Mouse (Mus musculus): ENCODE measurements at regions not wholly inside any gene's neighbourhood (a gene's known extent, or its start where the extent isn't known, plus 50 kb on each side); places are given as distances from the start of the nearest gene placed in this dataset.

- peaks cover 3% of the 10 kb centered on the region; the same call in 1 of the 2 replicates for H3K27me3 ChIP-seq (ENCODE audit: control insufficient read depth, insufficient read depth, low read length)
- no peak overlapping the region for H3K9ac ChIP-seq (ENCODE audit: low read depth, low read length)
- H3K9me3 ChIP-seq (replicated peaks; ENCODE audit: control insufficient read depth, low read length), result no peaks in the 10 kb centered on the region; the same call in 1 of the 2 replicates
- peak; percentile 66; the same call in 1 of the 2 replicates for ATAC-seq (replicated peaks; ENCODE audit: insufficient number of reproducible peaks, low FRiP score, low TSS enrichment)
- peaks cover 14% of the 10 kb centered on the region for H3K4me1 ChIP-seq (ENCODE audit: control insufficient read depth, insufficient read depth, low read length)
- peak overlapping the region; percentile 50; the same call in 1 of the 2 replicates for H3K27ac ChIP-seq (ENCODE audit: low read depth, low read length)
- H3K4me2 ChIP-seq, result no peak overlapping the region
- no peaks in the 10 kb centered on the region for H3K36me3 ChIP-seq (ENCODE audit: control insufficient read depth, insufficient read depth, low read length)
- WGBS (ENCODE audit: insufficient replicate concordance), result 11% methylated on average over 6 of the region's 6 CpGs
- no peak overlapping the region for H3K4me3 ChIP-seq (ENCODE audit: low read depth, low read length)
These were observed 196.9 kb downstream of the Sox9 start for GRCm38 (mm10) chr11:112978884-112979283.

- 50% methylated on average over 10 of the region's 10 CpGs for WGBS (ENCODE audit: insufficient replicate concordance)
- no peak for ATAC-seq (replicated peaks; ENCODE audit: insufficient number of reproducible peaks, low FRiP score, low TSS enrichment)
- no peak overlapping the region for H3K9ac ChIP-seq (ENCODE audit: low read depth, low read length)
These were observed 197.4 kb downstream of the Sox9 start for GRCm38 (mm10) chr11:112979413-112979812.

GRCm38 (mm10) chr11:112982165-112982801, 200.3 kb downstream of the Sox9 start:
- Histone ChIP-seq H3K9ac (ENCODE audit: low read depth, low read length) (no peak overlapping the region), H3K27me3 (ENCODE audit: control insufficient read depth, insufficient read depth, low read length) (peaks cover 3% of the 10 kb centered on the region; the same call in 1 of the 2 replicates), H3K27ac (ENCODE audit: low read depth, low read length) (no peak overlapping the region), H3K4me3 (ENCODE audit: low read depth, low read length) (no peak overlapping the region), H3K4me2 (no peak overlapping the region), H3K4me1 (ENCODE audit: control insufficient read depth, insufficient read depth, low read length) (peaks cover 14% of the 10 kb centered on the region), H3K9me3 (replicated peaks; ENCODE audit: control insufficient read depth, low read length) (no peaks in the 10 kb centered on the region), H3K36me3 (ENCODE audit: control insufficient read depth, insufficient read depth, low read length) (no peaks in the 10 kb centered on the region)
- 65% methylated on average over 11 of the region's 11 CpGs for WGBS (ENCODE audit: insufficient replicate concordance)
- no peak for ATAC-seq (replicated peaks; ENCODE audit: insufficient number of reproducible peaks, low FRiP score, low TSS enrichment)

More at GRCm38 (mm10) chr11:112979413-112979812, 197.4 kb downstream of the Sox9 start:
- peaks cover 14% of the 10 kb centered on the region for H3K4me1 ChIP-seq (ENCODE audit: control insufficient read depth, insufficient read depth, low read length)
- H3K9me3 ChIP-seq (replicated peaks; ENCODE audit: control insufficient read depth, low read length), result no peaks in the 10 kb centered on the region; the same call in 1 of the 2 replicates
- no peak overlapping the region for H3K4me2 ChIP-seq
- H3K27ac ChIP-seq (ENCODE audit: low read depth, low read length), result peak overlapping the region; percentile 43; the same call in 1 of the 2 replicates
- H3K27me3 ChIP-seq (ENCODE audit: control insufficient read depth, insufficient read depth, low read length), result peaks cover 3% of the 10 kb centered on the region; the same call in 1 of the 2 replicates
- H3K4me3 ChIP-seq (ENCODE audit: low read depth, low read length), result no peak overlapping the region
- H3K36me3 ChIP-seq (ENCODE audit: control insufficient read depth, insufficient read depth, low read length), result no peaks in the 10 kb centered on the region

DNA sequence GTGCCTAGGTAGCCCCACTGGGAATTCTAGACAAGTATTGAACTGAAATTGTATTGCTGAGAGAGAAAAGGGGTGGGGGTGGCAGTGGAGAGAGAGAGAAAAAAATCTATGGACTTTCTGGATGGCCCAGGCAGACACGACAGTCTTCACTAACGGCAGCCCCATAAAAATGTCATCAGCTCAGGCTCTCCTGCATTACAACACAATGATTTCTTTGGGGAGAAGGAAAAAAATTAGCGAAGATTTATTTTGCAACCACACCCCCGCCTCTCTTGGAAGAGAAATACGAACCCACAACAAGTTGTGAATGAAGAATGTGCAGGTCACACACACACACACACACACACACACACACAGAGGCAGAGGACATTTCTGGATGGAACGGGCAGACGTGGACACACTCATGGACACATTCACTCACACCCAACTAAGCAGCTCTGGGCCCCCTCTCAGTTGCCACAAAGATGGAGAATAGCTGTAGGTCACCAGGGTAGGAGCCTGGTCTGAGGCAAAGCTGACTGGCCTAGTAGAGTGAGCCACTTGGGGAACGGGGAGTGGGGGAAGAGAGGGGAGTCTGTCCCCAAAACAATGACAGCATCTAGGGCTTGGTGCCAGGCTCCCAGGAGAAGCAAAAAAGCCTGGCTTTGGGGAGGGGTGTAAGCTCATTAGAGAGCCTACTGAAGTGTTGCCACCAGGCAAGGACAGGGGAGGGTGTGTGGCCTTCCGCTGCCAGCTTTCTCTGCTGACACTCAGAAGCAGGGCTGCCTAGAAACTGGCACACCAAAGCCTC, 201.0 kb downstream of the Sox9 start:
- peaks cover 7% of the 10 kb centered on the region; the same call in 1 of the 2 replicates for H3K27me3 ChIP-seq (ENCODE audit: control insufficient read depth, insufficient read depth, low read length)
- no peak overlapping the region for H3K4me2 ChIP-seq
- H3K9me3 ChIP-seq (replicated peaks; ENCODE audit: control insufficient read depth, low read length), result no peaks in the 10 kb centered on the region
- no peak overlapping the region for H3K9ac ChIP-seq (ENCODE audit: low read depth, low read length)
- ATAC-seq (replicated peaks; ENCODE audit: insufficient number of reproducible peaks, low FRiP score, low TSS enrichment), result no peak
- H3K4me1 ChIP-seq (ENCODE audit: control insufficient read depth, insufficient read depth, low read length), result peaks cover 11% of the 10 kb centered on the region
- WGBS (ENCODE audit: insufficient replicate concordance), result 64% methylated on average over 9 of the region's 9 CpGs
- H3K4me3 ChIP-seq (ENCODE audit: low read depth, low read length), result no peak overlapping the region
- H3K27ac ChIP-seq (ENCODE audit: low read depth, low read length), result no peak overlapping the region
- H3K36me3 ChIP-seq (ENCODE audit: control insufficient read depth, insufficient read depth, low read length), result no peaks in the 10 kb centered on the region

DNA sequence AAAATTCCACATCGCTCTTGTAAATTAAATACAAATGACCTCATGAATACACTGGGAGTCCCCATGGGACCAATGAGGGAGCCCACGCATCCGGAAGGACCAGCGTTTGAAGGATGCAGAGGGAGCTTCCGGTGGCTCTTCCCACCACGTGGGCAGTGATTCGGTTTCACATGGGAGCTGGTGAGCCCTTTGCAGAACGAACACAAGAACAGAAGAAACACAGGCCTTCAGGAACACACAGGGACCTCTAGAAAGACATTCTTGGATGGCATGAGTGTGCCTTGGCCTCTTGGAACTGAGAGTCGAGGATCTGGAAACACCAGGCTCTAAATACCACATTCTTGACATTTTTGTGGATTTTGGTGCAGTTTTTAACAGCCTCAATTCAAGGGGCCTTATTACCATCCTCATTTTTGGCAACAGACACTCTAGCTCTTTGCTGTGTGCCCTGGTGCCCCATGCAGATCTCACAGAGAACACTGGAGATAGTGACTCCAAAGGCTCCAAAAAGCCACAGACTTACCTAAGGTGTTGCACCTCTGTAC, 204.1 kb downstream of the Sox9 start:
- H3K36me3 ChIP-seq (ENCODE audit: control insufficient read depth, insufficient read depth, low read length), result no peaks in the 10 kb centered on the region
- no peak overlapping the region for H3K4me3 ChIP-seq (ENCODE audit: low read depth, low read length)
- WGBS (ENCODE audit: insufficient replicate concordance), result 78% methylated on average over 9 of the region's 9 CpGs
- no peaks in the 10 kb centered on the region for H3K9me3 ChIP-seq (replicated peaks; ENCODE audit: control insufficient read depth, low read length)
- H3K4me2 ChIP-seq, result no peak overlapping the region
- H3K27me3 ChIP-seq (ENCODE audit: control insufficient read depth, insufficient read depth, low read length), result peaks cover 7% of the 10 kb centered on the region; the same call in 1 of the 2 replicates
- no peak overlapping the region for H3K9ac ChIP-seq (ENCODE audit: low read depth, low read length)
- no peak for ATAC-seq (replicated peaks; ENCODE audit: insufficient number of reproducible peaks, low FRiP score, low TSS enrichment)
- no peak overlapping the region for H3K27ac ChIP-seq (ENCODE audit: low read depth, low read length)
- H3K4me1 ChIP-seq (ENCODE audit: control insufficient read depth, insufficient read depth, low read length), result 0 out of 2 replicates have a peak, but pooled peaks cover 2% of the 10 kb centered on the region

- ATAC-seq (replicated peaks; ENCODE audit: insufficient number of reproducible peaks, low FRiP score, low TSS enrichment), result no peak
- H3K4me2 ChIP-seq, result no peak overlapping the region
- no peak overlapping the region for H3K4me3 ChIP-seq (ENCODE audit: low read depth, low read length)
- H3K4me1 ChIP-seq (ENCODE audit: control insufficient read depth, insufficient read depth, low read length), result 0 out of 2 replicates have a peak, but pooled peaks cover 2% of the 10 kb centered on the region
- WGBS (ENCODE audit: insufficient replicate concordance), result 69% methylated on average over 7 of the region's 7 CpGs
- H3K9me3 ChIP-seq (replicated peaks; ENCODE audit: control insufficient read depth, low read length), result no peaks in the 10 kb centered on the region
- H3K9ac ChIP-seq (ENCODE audit: low read depth, low read length), result no peak overlapping the region
- H3K27ac ChIP-seq (ENCODE audit: low read depth, low read length), result no peak overlapping the region
- H3K36me3 ChIP-seq (ENCODE audit: control insufficient read depth, insufficient read depth, low read length), result no peaks in the 10 kb centered on the region
- peaks cover 4% of the 10 kb centered on the region; the same call in 1 of the 2 replicates for H3K27me3 ChIP-seq (ENCODE audit: control insufficient read depth, insufficient read depth, low read length)
These were observed 205.8 kb downstream of the Sox9 start for GRCm38 (mm10) chr11:112987782-112988181.

- Histone ChIP-seq H3K36me3 (ENCODE audit: control insufficient read depth, insufficient read depth, low read length) (no peaks in the 10 kb centered on the region), H3K4me2 (no peak overlapping the region), H3K4me1 (ENCODE audit: control insufficient read depth, insufficient read depth, low read length) (0 out of 2 replicates have a peak, but pooled peaks cover 2% of the 10 kb centered on the region), H3K9ac (ENCODE audit: low read depth, low read length) (no peak overlapping the region), H3K27me3 (ENCODE audit: control insufficient read depth, insufficient read depth, low read length) (peaks cover 4% of the 10 kb centered on the region; the same call in 1 of the 2 replicates), H3K27ac (ENCODE audit: low read depth, low read length) (no peak overlapping the region), H3K9me3 (replicated peaks; ENCODE audit: control insufficient read depth, low read length) (no peaks in the 10 kb centered on the region), H3K4me3 (ENCODE audit: low read depth, low read length) (no peak overlapping the region)
- 50% methylated on average over 1 of the region's 1 CpGs for WGBS (ENCODE audit: insufficient replicate concordance)
- no peak for ATAC-seq (replicated peaks; ENCODE audit: insufficient number of reproducible peaks, low FRiP score, low TSS enrichment)
These were observed 206.9 kb downstream of the Sox9 start for GRCm38 (mm10) chr11:112988900-112989299.

GRCm38 (mm10) chr11:112989981-112990512, 208.0 kb downstream of the Sox9 start:
- no peak overlapping the region for H3K9ac ChIP-seq (ENCODE audit: low read depth, low read length)
- H3K9me3 ChIP-seq (replicated peaks; ENCODE audit: control insufficient read depth, low read length), result no peaks in the 10 kb centered on the region
- no peak overlapping the region for H3K4me3 ChIP-seq (ENCODE audit: low read depth, low read length)
- H3K27me3 ChIP-seq (ENCODE audit: control insufficient read depth, insufficient read depth, low read length), result peaks cover 4% of the 10 kb centered on the region; the same call in 1 of the 2 replicates
- H3K36me3 ChIP-seq (ENCODE audit: control insufficient read depth, insufficient read depth, low read length), result no peaks in the 10 kb centered on the region
- 37% methylated on average over 13 of the region's 13 CpGs for WGBS (ENCODE audit: insufficient replicate concordance)
- ATAC-seq (replicated peaks; ENCODE audit: insufficient number of reproducible peaks, low FRiP score, low TSS enrichment), result no peak
- peak overlapping the region; percentile 16; the same call in 1 of the 2 replicates for H3K4me2 ChIP-seq
- H3K27ac ChIP-seq (ENCODE audit: low read depth, low read length), result no peak overlapping the region
- 0 out of 2 replicates have a peak, but pooled peaks cover 2% of the 10 kb centered on the region for H3K4me1 ChIP-seq (ENCODE audit: control insufficient read depth, insufficient read depth, low read length)

All from heart, embryonic 11.5 days (tissue).